7 mouse cellular contexts compared by ENCODE assay signal in genomic region chr10:59879255-59880028, GRCm38 (mm10). TPM values are rescaled to one million over a fixed set of nuclear protein-coding genes. Genes with fewer than 3 reads are reported as not detected.
A peak's percentile ranks its signal among the peaks of the same experiment; 100 is the strongest.
DNase-seq lines count a peak whose midpoint lies in the region; ATAC-seq and TF ChIP-seq lines count a peak whose summit lies in the region.

Gene Dnajb12, plus strand, starts transcription at chr10:59879556.

- H3K36me3 ChIP-seq in intestine, postnatal 0 days (ENCODE audit: control insufficient read depth, insufficient read depth): no peaks in the 10 kb centered on the region; the same call in 1 of the 2 replicates
- 0 out of 2 replicates have a peak, but pooled peaks cover 6% of the 10 kb centered on the region for H3K36me3 ChIP-seq in midbrain, embryonic 12.5 days
- no peaks in the 10 kb centered on the region for H3K36me3 ChIP-seq in small intestine, adult 2 months (ENCODE audit: control insufficient read depth, insufficient read depth, low read length)

- under 1% methylated on average over 79 of the region's 80 CpGs for WGBS in intestine, postnatal 0 days
- under 1% methylated on average over 80 of the region's 80 CpGs for WGBS in midbrain, embryonic 12.5 days
- WGBS in small intestine, adult 2 months: under 1% methylated on average over 80 of the region's 80 CpGs

- peak within 1 kb of the TSS; percentile 100 for H3K27ac ChIP-seq in intestine, postnatal 0 days (ENCODE audit: low read depth, low read length)
- H3K27ac ChIP-seq in midbrain, embryonic 12.5 days (replicated peaks): peak within 1 kb of the TSS; percentile 100
- H3K27ac ChIP-seq in small intestine, adult 2 months (ENCODE audit: insufficient read depth, low read depth, low read length): peak within 1 kb of the TSS; percentile 100

- 0 out of 2 replicates have a peak, but pooled peaks cover 3% of the 10 kb centered on the region for H3K4me1 ChIP-seq in intestine, postnatal 0 days (replicated peaks; ENCODE audit: control insufficient read depth, insufficient read depth, low read length)
- H3K4me1 ChIP-seq in midbrain, embryonic 12.5 days: peaks cover 17% of the 10 kb centered on the region
- peaks cover 12% of the 10 kb centered on the region; the same call in 1 of the 2 replicates for H3K4me1 ChIP-seq in small intestine, adult 2 months (ENCODE audit: control insufficient read depth, insufficient read depth, insufficient read length, low read length)

- intact Hi-C loops in left cerebral cortex, postnatal 4 days (cut with DNase I): no loop called here

- no peak for TF ChIP-seq CTCF in intestine, postnatal 0 days (IDR thresholded peaks at IDR 0.05; ENCODE audit: low read depth)
- no peak for TF ChIP-seq CTCF in small intestine, adult 2 months (IDR thresholded peaks at IDR 0.05; ENCODE audit: extremely low read depth, insufficient read length, insufficient replicate concordance, low read depth, low read length)

- peak within 1 kb of the TSS; percentile 92 for H3K9ac ChIP-seq in intestine, postnatal 0 days (ENCODE audit: low read depth, low read length)
- H3K9ac ChIP-seq in midbrain, embryonic 12.5 days (replicated peaks): peak within 1 kb of the TSS; percentile 84

- H3K4me3 ChIP-seq in intestine, postnatal 0 days (ENCODE audit: low read depth, low read length): peak within 1 kb of the TSS; percentile 99
- H3K4me3 ChIP-seq in midbrain, embryonic 12.5 days: peak within 1 kb of the TSS; percentile 74
- H3K4me3 ChIP-seq in small intestine, adult 2 months (ENCODE audit: low read depth, low read length): peak within 1 kb of the TSS; percentile 87

- peak; percentile 86 for ATAC-seq in intestine, postnatal 0 days
- ATAC-seq in midbrain, embryonic 12.5 days (ENCODE audit: low FRiP score, low read depth): peak; percentile 94

- H3K9me3 ChIP-seq in intestine, postnatal 0 days (ENCODE audit: control insufficient read depth): no peaks in the 10 kb centered on the region
- H3K9me3 ChIP-seq in midbrain, embryonic 12.5 days: no peaks in the 10 kb centered on the region

- peak within 1 kb of the TSS; percentile 80 for H3K4me2 ChIP-seq in intestine, postnatal 0 days (replicated peaks; ENCODE audit: low read depth)
- peak within 1 kb of the TSS; percentile 88 for H3K4me2 ChIP-seq in midbrain, embryonic 12.5 days (replicated peaks)

- TF ChIP-seq POLR2A in small intestine, adult 2 months (IDR thresholded peaks at IDR 0.05; ENCODE audit: low read depth, low read length): peak; percentile 55; the same call in 1 of the 2 replicates

- no peaks in the 10 kb centered on the region for H3K27me3 ChIP-seq in intestine, postnatal 0 days (replicated peaks; ENCODE audit: control insufficient read depth, insufficient read depth, low read length)
- no peaks in the 10 kb centered on the region; the same call in 1 of the 2 replicates for H3K27me3 ChIP-seq in midbrain, embryonic 12.5 days
- no peaks in the 10 kb centered on the region for H3K27me3 ChIP-seq in small intestine, adult 2 months (ENCODE audit: control insufficient read depth, insufficient read depth, low read length)

- peak; percentile 97 for DNase-seq in adrenal gland, adult 2 months
- DNase-seq in embryo, embryonic 11.5 days (ENCODE audit: low read depth, low spot score): peak; percentile 93
- no peak for DNase-seq in gonadal fat pad, adult 2 months (ENCODE audit: low read depth)
- DNase-seq in left cerebral cortex, postnatal 4 days: peak; percentile 95

RNA-seq across cellular contexts. Expression of gene Dnajb12, which starts in this region (rescaled TPM):
- total RNA-seq in adrenal gland, adult 2 months (2021): 10 to 100 TPM; 56.0 to 63.9 TPM
- 48.8 and 67.3 TPM in 2 replicates for polyA plus RNA-seq in adrenal gland, adult 2 months (2012; rRNA removed)
- polyA plus RNA-seq in gonadal fat pad, adult 2 months (2012; rRNA removed): 50.2 and 73.4 TPM in 2 replicates
- polyA plus RNA-seq in intestine, postnatal 0 days (2015; fragmentation: Nextera tagmentation; extraction: Ambion mirVana): 25.6 and 27.4 TPM in 2 replicates
- 10 to 100 TPM; 32.1 to 37.7 TPM for total RNA-seq in left cerebral cortex, postnatal 4 days (2021)
- polyA plus RNA-seq in midbrain, embryonic 12.5 days (2016; fragmentation: Nextera tagmentation; extraction: Ambion mirVana): 22.5 and 22.7 TPM in 2 replicates
- polyA plus RNA-seq in small intestine, adult 2 months (2012; rRNA removed): 43.1 and 86.2 TPM in 2 replicates
